Mouse (Mus musculus) lung, postnatal 4 days (tissue): ENCODE results near the gene Wfdc11.
A peak's percentile ranks its signal among the peaks of the same experiment; 100 is the strongest.
"Not testable (repeated sequence)": the region's sequence is repeated elsewhere in the genome, so short reads cannot be mapped to it uniquely, and the experiment has no call there.

ENCODE experiments used
- DNase-seq, 2 experiments: peaks; one replicate each; pipeline ENCODE4 v3.0.0; 2021

The Wfdc11 gene

GRCm38 (mm10) chr2:164673987-164674386 lies at the start of gene Wfdc11:
Gene Wfdc11, minus strand, starts transcription at chr2:164674087.
- no peak for DNase-seq

- no peak for DNase-seq
Observed at GRCm38 (mm10) chr2:164723276-164723675, 49.4 kb upstream of the Wfdc11 start.

GRCm38 (mm10) chr2:164716194-164716786 lies 42.4 kb upstream of the Wfdc11 start:
- DNase-seq, result not testable (repeated sequence)

- DNase-seq, result no peak
Observed at GRCm38 (mm10) chr2:164715005-164715404, 41.1 kb upstream of the Wfdc11 start, which contains the start of gene Spint5. Gene Spint5, plus strand, starts transcription at chr2:164715305.

GRCm38 (mm10) chr2:164705991-164706390 lies 32.1 kb upstream of the Wfdc11 start:
- no peak for DNase-seq

- no peak for DNase-seq
Observed at GRCm38 (mm10) chr2:164705328-164705727, 31.4 kb upstream of the Wfdc11 start.

- DNase-seq, result no peak
Observed at GRCm38 (mm10) chr2:164704235-164704634, 30.3 kb upstream of the Wfdc11 start.

- DNase-seq, result no peak
Observed at GRCm38 (mm10) chr2:164701761-164702160, 27.9 kb upstream of the Wfdc11 start.

- DNase-seq, result no peak
Observed at GRCm38 (mm10) chr2:164700959-164701358, 27.1 kb upstream of the Wfdc11 start.

- DNase-seq, result no peak
Observed at GRCm38 (mm10) chr2:164698201-164698600, 24.3 kb upstream of the Wfdc11 start, which contains the start of gene Spint4. Gene Spint4, plus strand, starts transcription at chr2:164698501.

GRCm38 (mm10) chr2:164684807-164685206 lies 10.9 kb upstream of the Wfdc11 start, which contains the start of gene Wfdc13:
Gene Wfdc13, plus strand, starts transcription at chr2:164685107.
- no peak for DNase-seq

GRCm38 (mm10) chr2:164679906-164680305 lies 6.0 kb upstream of the Wfdc11 start:
- DNase-seq, result peak; percentile 50 to 70

- peak; percentile 80 to 83 for DNase-seq
Observed at GRCm38 (mm10) chr2:164678848-164679625, 5.2 kb upstream of the Wfdc11 start.

GRCm38 (mm10) chr2:164676916-164677685 lies 3.2 kb upstream of the Wfdc11 start:
- DNase-seq, result no peak

GRCm38 (mm10) chr2:164676103-164676502 lies 2.2 kb upstream of the Wfdc11 start:
- DNase-seq, result no peak

GRCm38 (mm10) chr2:164670938-164671337 lies 2.9 kb downstream of the Wfdc11 start:
- no peak for DNase-seq

GRCm38 (mm10) chr2:164670261-164670660 lies 3.6 kb downstream of the Wfdc11 start:
- DNase-seq, result no peak

GRCm38 (mm10) chr2:164664851-164665250 lies 9.0 kb downstream of the Wfdc11 start:
- no peak for DNase-seq

GRCm38 (mm10) chr2:164656483-164656882 lies 17.4 kb downstream of the Wfdc11 start, which contains the start of gene Wfdc9:
Gene Wfdc9, minus strand, starts transcription at chr2:164656583.
- no peak for DNase-seq

GRCm38 (mm10) chr2:164655858-164656257 lies 18.0 kb downstream of the Wfdc11 start, which contains the start of gene Wfdc10:
Gene Wfdc10, plus strand, starts transcription at chr2:164656046.
- DNase-seq, result peak; percentile 41 to 74

- DNase-seq, result no peak
Observed at GRCm38 (mm10) chr2:164641881-164642673, 31.8 kb downstream of the Wfdc11 start.

GRCm38 (mm10) chr2:164641129-164641528 lies 32.8 kb downstream of the Wfdc11 start:
- DNase-seq, result peak in 1 of 2 experiments; percentile 18
